Mouse (Mus musculus) thymus, adult 2 months (tissue): ENCODE measurements around the gene Glyctk. TPM values are rescaled to one million over a fixed set of nuclear protein-coding genes. Genes with fewer than 3 reads are reported as not detected.

Experiments
- DNase-seq: peaks from one replicate; pipeline ENCODE4 v3.0.0; 2021
- H3K27ac ChIP-seq: fragments of 200-500 bp; 2 replicates; pipeline ENCODE4 v1.5.1; 2012; ENCODE audit warnings: low read length, control low read depth; ENCODE audit not compliant: control insufficient read depth, insufficient read depth
- H3K27me3 ChIP-seq: fragments of 200-500 bp; 2 replicates; pipeline ENCODE4 v1.6.1; 2012; ENCODE audit warnings: mild to moderate bottlenecking, low read length, moderate library complexity, mixed read lengths; ENCODE audit not compliant: control insufficient read depth, insufficient read depth
- H3K36me3 ChIP-seq: fragments of 200-500 bp; 2 replicates; pipeline ENCODE4 v1.6.1; 2012; ENCODE audit warnings: mild to moderate bottlenecking, low read length, moderate library complexity; ENCODE audit not compliant: control insufficient read depth, insufficient read depth
- H3K4me1 ChIP-seq: fragments of 200-500 bp; replicated peaks from 2 replicates; pipeline ENCODE4 v1.6.1; 2012; ENCODE audit warnings: low read length; ENCODE audit not compliant: control insufficient read depth, insufficient read depth
- H3K4me3 ChIP-seq: fragments of 200-500 bp; 2 replicates; pipeline ENCODE4 v1.5.1; 2012; ENCODE audit warnings: mild to moderate bottlenecking, low read length, control low read depth, moderate library complexity; ENCODE audit not compliant: control insufficient read depth, insufficient read depth
- CTCF ChIP-seq: fragments of 200-500 bp; IDR thresholded peaks from 2 replicates; pipeline ENCODE4 v1.5.1; 2012; ENCODE audit warnings: mild to moderate bottlenecking, control low read depth, low read length, moderate library complexity, borderline replicate concordance; ENCODE audit not compliant: control insufficient read depth, poor library complexity, insufficient read depth; ENCODE audit errors: extremely low read depth
- POLR2A ChIP-seq: fragments of 200-500 bp; IDR thresholded peaks from 2 replicates; pipeline ENCODE4 v1.6.1; 2012; ENCODE audit warnings: mild to moderate bottlenecking, low read length, control low read depth, moderate library complexity; ENCODE audit not compliant: control insufficient read depth, poor library complexity, insufficient read depth; ENCODE audit errors: extremely low read depth
- WGBS: fragments of 180-500 bp; shearing (Covaris S2); methylation state at CpG from one replicate; pipeline ENCODE4 v1.1.7; 2018; 5-methylcytosine and 5-hydroxymethylcytosine counted together
- polyA plus RNA-seq: library from polyadenylated mRNA; depleted of rRNA; stranded (reverse); fragments of >200 nt; gene quantifications from 2 replicates; pipeline ENCODE4 v1.2.3, GENCODE M21; 2012; rRNA removed

The Glyctk gene
- polyA plus RNA-seq = 13.1 and 17.9 TPM in 2 replicates

DNA sequence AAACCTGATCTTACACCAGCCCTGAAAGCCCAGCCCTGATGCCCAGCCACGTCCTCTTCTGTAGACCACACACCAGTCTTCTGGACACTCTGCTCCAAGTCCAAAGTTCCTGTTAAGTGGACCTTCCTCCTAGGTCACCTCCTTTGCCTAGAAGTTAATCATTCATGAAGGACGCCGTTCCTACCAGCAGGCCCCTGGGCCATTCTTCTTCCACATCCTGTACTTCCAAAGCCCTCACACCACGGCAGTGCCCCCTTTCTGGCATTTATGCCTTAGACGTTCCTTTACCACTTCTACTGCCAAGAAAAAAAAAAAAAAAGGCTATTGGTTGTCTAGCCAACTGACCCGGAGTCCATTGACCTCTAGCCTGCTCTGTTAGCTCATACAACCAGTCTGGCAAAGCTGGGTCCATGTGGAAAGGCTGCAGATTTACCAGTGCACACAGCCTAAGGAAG, at the start of gene Glyctk:
Gene Glyctk (minus strand): TSS at position 102 of the 455 bp plus-strand sequence.
- TF ChIP-seq CTCF (no peak), POLR2A (no peak)

DNA sequence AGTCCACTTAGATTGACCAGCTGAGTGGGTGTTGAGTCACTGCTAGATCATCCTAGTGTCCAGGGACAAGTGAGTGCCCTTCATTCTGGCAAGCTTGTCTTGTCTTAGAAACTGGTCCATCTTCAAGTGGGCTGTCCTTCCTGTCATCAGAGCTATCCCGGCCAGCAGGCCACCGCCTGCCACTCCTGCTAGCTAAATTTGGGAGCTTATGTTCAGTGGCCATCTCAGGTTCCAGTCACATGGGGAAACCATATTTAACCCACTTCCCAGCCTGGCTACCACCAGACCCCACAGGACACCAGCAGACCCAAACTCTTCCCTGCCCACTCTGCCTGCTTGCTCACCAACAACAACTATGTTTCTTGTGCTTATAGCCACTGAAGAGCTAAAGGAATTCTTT, 48.6 kb upstream of the Glyctk start:
- H3K27ac ChIP-seq = no peak overlapping the region
- 97% methylated on average over 2 of the region's 2 CpGs for WGBS
- no peak overlapping the region for H3K4me3 ChIP-seq
- TF ChIP-seq CTCF = no peak
- no peak for TF ChIP-seq POLR2A
- DNase-seq = no peak
- peaks cover 47% of the 10 kb centered on the region for H3K4me1 ChIP-seq
- no peaks in the 10 kb centered on the region for H3K36me3 ChIP-seq
- H3K27me3 ChIP-seq = no peaks in the 10 kb centered on the region

More for the DNA sequence above, at the start of gene Glyctk:
- Histone ChIP-seq H3K36me3 (no peaks in the 10 kb centered on the region), H3K4me1 (no peaks in the 10 kb centered on the region), H3K27me3 (no peaks in the 10 kb centered on the region), H3K4me3 (no peak within 1 kb of the TSS), H3K27ac (no peak within 1 kb of the TSS)
- DNase-seq = no peak
- WGBS = 91% methylated on average over 6 of the region's 6 CpGs

GRCm38 (mm10) chr9:106205713-106206290, 47.9 kb upstream of the Glyctk start:
- no peak overlapping the region for H3K27ac ChIP-seq
- H3K36me3 ChIP-seq = no peaks in the 10 kb centered on the region
- peaks cover 42% of the 10 kb centered on the region for H3K4me1 ChIP-seq
- no peak for DNase-seq
- no peaks in the 10 kb centered on the region for H3K27me3 ChIP-seq
- H3K4me3 ChIP-seq = no peak overlapping the region
- TF ChIP-seq CTCF (no peak), POLR2A (no peak)
- WGBS = 98% methylated on average over 7 of the region's 7 CpGs

DNA sequence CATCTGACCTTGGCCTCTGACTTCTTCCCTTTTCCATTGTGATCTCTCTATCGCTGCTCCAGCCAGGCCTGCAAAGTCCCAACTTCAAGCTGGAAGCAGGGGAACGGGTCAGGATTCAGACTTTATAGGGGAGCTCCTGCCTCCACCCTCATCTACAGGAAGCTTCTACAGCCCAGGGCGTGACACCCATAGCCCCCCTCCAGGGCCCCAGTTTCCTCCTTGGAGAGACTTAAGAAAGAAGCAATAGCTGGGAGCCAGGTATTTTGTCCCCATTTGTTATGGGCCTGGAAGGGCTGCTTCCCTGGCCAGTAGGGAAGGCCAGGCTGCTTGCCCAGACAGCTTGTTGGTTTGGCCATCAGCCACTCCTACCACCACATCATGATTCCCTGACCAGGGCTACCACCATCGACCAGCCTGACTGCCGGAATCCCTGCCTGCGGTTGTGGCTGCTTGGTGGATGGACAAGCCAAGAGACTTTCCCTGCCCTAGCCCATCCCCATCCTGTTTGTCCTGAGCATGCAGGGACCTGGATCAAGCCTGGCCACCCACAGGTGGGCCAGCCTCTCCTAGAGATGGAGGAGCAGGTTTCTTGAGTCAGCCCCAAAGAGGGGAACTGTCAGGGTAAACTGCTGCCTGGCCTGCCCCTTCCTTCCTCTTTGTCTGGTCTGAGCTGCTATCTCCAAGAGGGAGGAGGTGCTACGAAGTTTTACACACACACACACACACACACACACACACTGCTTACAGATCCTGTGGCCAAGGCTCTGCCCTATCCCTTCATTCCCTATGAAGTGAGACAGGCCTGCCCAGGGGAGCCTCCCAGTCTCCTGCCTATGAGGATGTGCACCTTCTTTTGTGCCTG, 46.3 kb upstream of the Glyctk start:
- peak overlapping the region; percentile 93 for H3K4me3 ChIP-seq
- no peaks in the 10 kb centered on the region for H3K36me3 ChIP-seq
- WGBS = 22% methylated on average over 7 of the region's 7 CpGs
- TF ChIP-seq CTCF = no peak
- TF ChIP-seq POLR2A = no peak
- peaks cover 37% of the 10 kb centered on the region for H3K4me1 ChIP-seq
- no peak overlapping the region for H3K27ac ChIP-seq
- no peaks in the 10 kb centered on the region for H3K27me3 ChIP-seq
- no peak for DNase-seq

GRCm38 (mm10) chr9:106202819-106203636, 45.1 kb upstream of the Glyctk start, which contains the start of gene Twf2:
Twf2 (plus strand) TSS chr9:106203108.
- WGBS = under 1% methylated on average over 61 of the region's 61 CpGs
- H3K4me1 ChIP-seq = peaks cover 41% of the 10 kb centered on the region
- H3K4me3 ChIP-seq = peak within 1 kb of the TSS; percentile 93
- TF ChIP-seq POLR2A (peak; percentile 86), CTCF (peak; percentile 63)
- H3K27ac ChIP-seq = peak within 1 kb of the TSS; percentile 73
- peak; percentile 87 for DNase-seq
- H3K36me3 ChIP-seq = no peaks in the 10 kb centered on the region
- H3K27me3 ChIP-seq = no peaks in the 10 kb centered on the region

DNA sequence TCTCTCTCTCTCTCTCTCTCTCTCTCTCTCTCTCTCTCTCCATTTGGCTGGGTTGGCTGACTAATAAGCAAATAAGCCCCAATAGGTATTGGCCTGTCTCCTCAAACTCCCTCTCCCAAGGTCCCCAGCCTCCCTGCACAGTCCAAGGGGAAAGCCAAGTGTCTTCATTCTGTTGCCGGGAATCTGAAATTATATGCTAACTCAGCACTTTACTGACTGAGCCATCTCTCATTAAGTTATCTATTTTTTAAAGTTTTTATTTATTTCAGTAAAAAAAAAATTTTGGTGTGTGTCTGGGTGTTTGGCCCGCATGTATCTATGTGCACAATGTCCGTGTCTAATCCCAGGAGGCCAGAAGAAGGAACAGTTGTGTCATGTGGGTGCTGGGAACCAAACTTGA, 44.0 kb upstream of the Glyctk start:
- Histone ChIP-seq H3K4me3 (no peak overlapping the region), H3K36me3 (no peaks in the 10 kb centered on the region), H3K4me1 (peaks cover 51% of the 10 kb centered on the region), H3K27me3 (no peaks in the 10 kb centered on the region), H3K27ac (no peak overlapping the region)
- no peak for DNase-seq
- no peak for TF ChIP-seq CTCF
- no peak for TF ChIP-seq POLR2A
- WGBS = 94% methylated on average over 3 of the region's 3 CpGs
